Mouse (Mus musculus): ENCODE results near the gene Ubald1.

Ubald1 gene

GRCm38 (mm10) chr16:4866101-4866695, 13.9 kb downstream of the Ubald1 start:
- no peak for DNase-seq

GRCm38 (mm10) chr16:4863742-4864141, 16.4 kb downstream of the Ubald1 start:
- no peak for DNase-seq

GRCm38 (mm10) chr16:4862863-4863483, 17.1 kb downstream of the Ubald1 start:
- peak; percentile 55 for DNase-seq

GRCm38 (mm10) chr16:4861392-4861791, 18.7 kb downstream of the Ubald1 start:
- DNase-seq, result no peak

- DNase-seq, result no peak
Observed at GRCm38 (mm10) chr16:4855046-4855650, 25.0 kb downstream of the Ubald1 start.

GRCm38 (mm10) chr16:4850938-4851628, 29.0 kb downstream of the Ubald1 start:
- no peak for DNase-seq

GRCm38 (mm10) chr16:4850361-4850760, 29.8 kb downstream of the Ubald1 start:
- no peak for DNase-seq

GRCm38 (mm10) chr16:4848090-4848489, 32.0 kb downstream of the Ubald1 start:
- no peak for DNase-seq

- no peak for DNase-seq
Observed at GRCm38 (mm10) chr16:4847041-4847440, 33.1 kb downstream of the Ubald1 start.

GRCm38 (mm10) chr16:4840231-4840630, 39.9 kb downstream of the Ubald1 start:
- no peak for DNase-seq

GRCm38 (mm10) chr16:4839552-4839951, 40.6 kb downstream of the Ubald1 start:
- DNase-seq, result no peak

GRCm38 (mm10) chr16:4837631-4838030, 42.5 kb downstream of the Ubald1 start:
- DNase-seq, result no peak

GRCm38 (mm10) chr16:4835191-4835590, 44.9 kb downstream of the Ubald1 start, which contains the start of gene 4930562C15Rik:
Gene 4930562C15Rik, plus strand, starts transcription at chr16:4835416.
- DNase-seq, result no peak

GRCm38 (mm10) chr16:4833858-4834257, 46.3 kb downstream of the Ubald1 start:
- no peak for DNase-seq

GRCm38 (mm10) chr16:4831650-4832419, 48.3 kb downstream of the Ubald1 start:
- DNase-seq, result no peak

- DNase-seq, result no peak
Observed at GRCm38 (mm10) chr16:4829271-4829900, 50.7 kb downstream of the Ubald1 start.

GRCm38 (mm10) chr16:4827639-4828038, 52.5 kb downstream of the Ubald1 start:
- no peak for DNase-seq
